Mouse (Mus musculus): ENCODE results near the gene Glg1.
"Not testable (repeated sequence)": the region's sequence is repeated elsewhere in the genome, so short reads cannot be mapped to it uniquely, and the experiment has no call there.

Glg1 gene

DNA sequence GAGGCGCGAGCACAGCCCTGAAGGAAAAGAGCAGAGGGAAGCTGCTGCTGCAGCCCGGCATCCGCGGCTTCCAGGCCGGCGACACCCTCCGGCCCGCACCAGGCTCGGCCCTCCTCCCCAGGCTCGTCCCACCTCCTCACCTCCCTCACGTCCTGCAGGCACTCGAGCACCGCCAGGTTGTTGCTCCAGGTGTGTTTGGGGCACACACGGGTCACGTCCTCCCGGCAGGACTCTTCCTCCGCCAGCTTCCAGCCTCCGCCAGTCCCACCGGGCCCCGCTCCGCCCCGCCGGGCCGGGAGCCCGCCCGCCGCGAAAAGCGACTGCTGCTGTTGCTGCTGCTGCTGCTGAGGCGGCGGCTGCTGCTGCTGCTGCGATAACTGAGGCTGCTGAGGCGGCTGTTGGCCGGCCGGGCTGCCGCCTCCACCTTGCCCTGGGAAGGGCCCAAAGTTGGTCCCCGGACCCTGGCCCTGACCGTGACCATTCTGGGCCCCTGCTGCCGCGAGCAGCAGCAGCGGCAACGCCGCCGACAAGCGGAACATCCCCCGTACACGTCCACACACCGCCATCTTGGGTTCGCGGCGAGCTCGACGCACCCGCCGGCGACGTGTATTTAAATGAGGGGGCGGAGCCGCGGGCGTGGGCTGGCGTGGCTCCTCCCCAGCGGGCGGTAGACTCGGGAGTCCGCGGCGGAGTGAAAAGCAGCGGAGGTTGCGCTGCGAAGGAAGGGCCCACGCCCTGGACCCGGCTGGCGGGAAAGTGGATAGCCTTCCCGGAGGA, at the start of gene Glg1:
Glg1 (minus strand) TSS at position 586 of the 777 bp plus-strand sequence.
- peak; percentile 93 for DNase-seq (ENCODE audit: low read depth, low spot score)
- Histone ChIP-seq H3K27me3 (ENCODE audit: control insufficient read depth, insufficient read depth, low read length, poor library complexity, severe bottlenecking) (no peaks in the 10 kb centered on the region), H3K36me3 (ENCODE audit: control insufficient read depth, insufficient read depth, low read length, poor library complexity, severe bottlenecking) (no peaks in the 10 kb centered on the region)

DNA sequence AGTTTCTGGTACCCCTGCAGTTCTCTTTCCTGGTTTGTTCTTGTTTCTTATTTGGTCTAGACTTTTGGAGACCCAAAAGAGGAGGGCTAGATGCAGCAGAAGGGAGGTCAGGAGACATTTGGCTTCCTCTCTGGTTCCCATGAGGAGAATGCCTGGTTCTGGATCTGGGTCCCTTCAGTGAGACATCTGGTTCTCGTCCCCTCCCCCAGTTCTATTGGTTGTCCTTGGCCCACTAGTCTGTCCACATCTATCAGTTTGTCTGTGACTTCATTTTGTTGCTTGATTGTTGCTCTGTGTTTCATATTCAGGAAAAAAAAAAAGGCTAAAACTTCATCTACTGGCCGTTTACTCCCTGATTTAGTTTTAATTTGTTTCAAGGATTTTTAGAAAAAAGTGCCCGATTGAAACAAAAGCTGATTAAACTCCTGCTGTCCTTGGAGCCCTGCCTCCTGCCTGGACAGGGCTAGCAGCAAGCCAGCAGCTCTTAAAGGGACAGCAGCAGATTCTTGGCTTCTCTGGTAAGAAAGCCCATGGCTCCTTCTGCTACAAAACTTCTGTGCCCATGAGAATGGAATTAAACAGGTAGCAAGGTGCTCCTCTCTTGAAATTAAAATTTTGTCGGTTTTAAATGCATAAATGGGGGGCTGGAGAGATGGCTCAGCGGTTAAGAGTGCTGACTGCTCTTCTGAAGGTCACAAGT, 46.2 kb upstream of the Glg1 start:
- DNase-seq (ENCODE audit: low read depth, low spot score) = no peak
- H3K36me3 ChIP-seq (ENCODE audit: control insufficient read depth, insufficient read depth, low read length, poor library complexity, severe bottlenecking) = no peaks in the 10 kb centered on the region
- no peaks in the 10 kb centered on the region for H3K27me3 ChIP-seq (ENCODE audit: control insufficient read depth, insufficient read depth, low read length, poor library complexity, severe bottlenecking)

DNA sequence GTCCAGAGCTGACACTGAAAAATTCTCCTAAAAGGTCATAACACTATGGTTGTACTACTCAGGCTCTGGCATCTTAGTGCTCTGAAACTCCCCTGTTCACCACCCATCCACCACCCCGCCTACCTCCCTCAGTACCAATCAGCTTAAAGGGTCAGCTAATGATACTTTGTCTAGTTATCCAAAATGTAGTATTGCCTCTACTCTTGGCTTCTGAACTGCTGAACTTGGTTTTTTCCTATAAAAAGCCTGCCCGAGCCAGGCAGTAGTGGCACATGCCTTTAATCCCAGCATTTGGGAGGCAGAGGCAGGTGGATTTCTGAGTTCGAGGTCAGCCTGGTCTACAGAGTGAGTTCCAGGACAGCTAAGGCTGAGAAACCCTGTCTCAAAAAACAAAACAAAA, 45.3 kb upstream of the Glg1 start:
- no peak for DNase-seq (ENCODE audit: low read depth, low spot score)
- Histone ChIP-seq H3K36me3 (ENCODE audit: control insufficient read depth, insufficient read depth, low read length, poor library complexity, severe bottlenecking) (no peaks in the 10 kb centered on the region), H3K27me3 (ENCODE audit: control insufficient read depth, insufficient read depth, low read length, poor library complexity, severe bottlenecking) (no peaks in the 10 kb centered on the region)

DNA sequence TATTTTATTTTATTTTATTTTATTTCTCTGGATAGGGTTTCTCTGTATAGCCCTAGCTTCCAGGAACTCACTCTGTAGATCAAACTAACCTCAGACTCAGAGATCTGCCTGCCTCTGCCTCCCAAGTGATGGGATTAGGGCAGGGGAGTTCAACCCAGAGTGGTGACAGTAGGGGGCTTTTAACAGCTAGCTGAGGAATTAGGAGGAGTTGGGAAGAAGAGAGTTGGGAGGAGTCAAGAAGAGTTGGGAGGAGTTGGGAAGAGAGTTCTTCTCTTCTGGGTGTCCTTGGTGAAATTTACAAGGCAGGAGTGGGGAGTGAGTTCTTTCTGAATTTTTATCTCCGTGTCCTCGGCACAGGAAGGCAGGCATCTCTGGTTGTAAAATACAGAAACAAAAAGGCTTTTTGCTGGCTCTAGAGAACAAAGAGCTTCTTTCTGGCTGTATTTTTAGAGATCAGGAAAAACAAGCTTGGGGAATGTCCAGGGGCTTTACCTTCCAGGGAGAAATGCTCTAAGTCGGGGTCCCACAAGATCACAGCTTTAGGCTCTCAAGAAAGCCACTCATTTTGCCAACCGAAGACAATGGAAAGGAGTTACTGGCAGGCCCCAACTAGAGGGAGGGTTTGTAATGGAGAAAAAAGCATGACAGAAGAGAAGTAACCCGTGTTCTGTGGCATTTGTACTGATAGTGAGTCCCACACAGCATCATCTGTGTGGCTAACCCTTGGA, 44.2 kb upstream of the Glg1 start:
- not testable (repeated sequence) for H3K27me3 ChIP-seq (ENCODE audit: control insufficient read depth, insufficient read depth, low read length, poor library complexity, severe bottlenecking); H3K36me3 ChIP-seq (ENCODE audit: control insufficient read depth, insufficient read depth, low read length, poor library complexity, severe bottlenecking); DNase-seq (ENCODE audit: low read depth, low spot score)

DNA sequence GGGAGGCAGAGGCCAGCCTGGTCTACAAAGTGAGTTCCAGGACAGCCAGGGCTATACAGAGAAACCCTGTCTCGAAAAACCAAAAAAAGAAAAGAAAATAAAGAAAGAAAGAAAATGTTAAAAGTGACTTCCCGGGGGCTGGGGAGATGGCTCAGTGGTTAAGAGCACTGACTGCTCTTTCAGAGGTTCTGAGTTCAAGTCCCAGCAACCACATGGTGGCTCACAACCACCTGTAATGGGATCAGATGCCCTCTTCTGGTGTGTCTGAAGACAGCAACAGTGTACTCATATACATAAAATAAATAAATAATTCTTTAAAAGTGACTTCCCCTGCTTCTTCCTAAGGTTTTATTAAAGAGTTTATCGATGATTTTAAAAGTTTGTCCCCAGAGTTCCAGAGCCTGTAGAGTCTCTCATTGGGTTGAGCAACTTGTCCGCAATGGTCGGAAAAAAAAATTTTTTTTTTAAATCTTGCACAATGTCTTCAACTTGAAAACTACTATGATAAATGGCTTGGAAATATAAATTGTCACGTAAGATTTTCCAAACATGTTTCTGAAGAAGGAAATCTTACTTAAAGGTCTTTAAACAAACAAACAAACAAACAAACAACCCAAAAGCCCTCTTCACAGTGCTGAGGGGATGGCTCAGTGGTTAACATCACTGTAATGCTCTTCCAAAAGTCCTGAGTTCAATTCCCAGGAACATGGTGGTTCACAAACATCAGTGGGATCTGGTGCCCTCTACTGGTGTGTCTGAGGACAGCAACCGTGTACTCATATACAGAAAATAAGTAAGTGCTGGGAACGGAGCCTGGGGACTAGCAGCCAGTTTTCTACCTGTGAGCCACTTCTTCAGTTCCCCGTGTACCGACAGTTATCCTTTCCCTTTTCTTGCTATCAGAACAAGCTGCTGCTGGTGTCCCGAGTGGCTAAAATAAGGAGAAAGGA, 41.9 kb upstream of the Glg1 start:
- no peaks in the 10 kb centered on the region for H3K27me3 ChIP-seq (ENCODE audit: control insufficient read depth, insufficient read depth, low read length, poor library complexity, severe bottlenecking)
- DNase-seq (ENCODE audit: low read depth, low spot score) = peak; percentile 38
- H3K36me3 ChIP-seq (ENCODE audit: control insufficient read depth, insufficient read depth, low read length, poor library complexity, severe bottlenecking) = 0 out of 2 replicates have a peak, but pooled peaks cover 2% of the 10 kb centered on the region

DNA sequence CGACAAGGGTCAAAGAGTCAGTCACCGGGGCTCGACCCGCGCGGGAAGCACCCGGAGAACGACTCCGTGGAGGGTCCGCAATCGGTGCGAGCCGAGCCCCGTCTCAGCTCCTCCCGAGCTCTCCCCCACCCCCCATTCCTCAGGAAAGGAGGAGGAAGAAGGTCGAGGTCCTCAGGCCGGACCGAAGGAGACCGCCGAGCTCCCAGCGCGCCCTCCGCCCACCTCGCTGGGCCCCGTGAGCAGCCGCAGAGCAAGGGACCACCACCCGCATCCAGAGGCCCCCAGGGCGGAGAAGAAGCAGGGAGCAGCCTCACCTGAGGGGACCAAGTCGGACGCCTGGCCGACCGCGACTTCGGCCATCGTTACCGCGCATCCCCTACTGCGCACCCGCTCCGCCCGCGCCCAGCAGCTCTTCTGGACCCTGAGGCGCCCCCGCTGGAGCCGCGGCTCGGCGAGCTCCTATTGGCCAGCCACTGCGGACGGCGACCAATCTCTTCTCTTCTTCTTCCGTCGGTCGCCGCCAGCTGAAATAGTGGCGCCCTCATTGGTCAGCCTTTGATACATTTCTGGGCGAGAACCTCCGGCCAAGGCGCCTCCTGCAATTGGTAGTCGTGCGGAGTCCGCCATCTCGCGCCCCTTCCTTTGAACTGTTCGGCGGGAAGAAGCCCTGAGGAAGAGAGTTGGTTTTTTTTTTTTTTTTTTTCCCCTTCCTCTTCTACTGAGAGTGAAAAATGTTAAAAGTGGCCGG, 41.0 kb upstream of the Glg1 start, which contains the start of gene Rfwd3:
Rfwd3 (minus strand) TSS at position 402 of the 748 bp plus-strand sequence.
- H3K36me3 ChIP-seq (ENCODE audit: control insufficient read depth, insufficient read depth, low read length, poor library complexity, severe bottlenecking) = peaks cover 4% of the 10 kb centered on the region; the same call in 1 of the 2 replicates
- no peaks in the 10 kb centered on the region for H3K27me3 ChIP-seq (ENCODE audit: control insufficient read depth, insufficient read depth, low read length, poor library complexity, severe bottlenecking)
- DNase-seq (ENCODE audit: low read depth, low spot score) = peak; percentile 98

DNA sequence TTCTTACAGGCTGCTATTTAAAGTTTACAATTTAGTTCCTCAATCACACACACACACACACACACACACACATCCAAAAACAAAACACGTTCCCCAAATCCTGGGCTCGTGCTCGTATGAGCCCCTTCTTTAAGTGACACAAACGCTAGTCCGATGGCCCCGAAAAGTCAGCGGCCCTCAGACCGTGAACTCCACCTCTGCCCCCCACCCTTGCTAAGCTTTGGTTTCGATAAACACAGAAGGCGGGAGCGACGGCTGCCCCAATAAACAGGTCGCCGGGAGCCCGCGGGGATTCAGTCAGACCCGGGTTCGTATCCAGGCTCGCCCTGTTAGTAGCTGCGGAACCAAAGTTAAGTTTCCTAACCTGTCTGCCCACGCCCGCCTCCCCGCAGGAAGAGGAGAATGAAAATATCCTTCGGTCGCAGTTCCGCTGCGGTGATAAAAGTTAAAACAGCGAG, 40.4 kb upstream of the Glg1 start:
- no peaks in the 10 kb centered on the region for H3K27me3 ChIP-seq (ENCODE audit: control insufficient read depth, insufficient read depth, low read length, poor library complexity, severe bottlenecking)
- peaks cover 5% of the 10 kb centered on the region; the same call in 1 of the 2 replicates for H3K36me3 ChIP-seq (ENCODE audit: control insufficient read depth, insufficient read depth, low read length, poor library complexity, severe bottlenecking)
- DNase-seq (ENCODE audit: low read depth, low spot score) = peak; percentile 76

DNA sequence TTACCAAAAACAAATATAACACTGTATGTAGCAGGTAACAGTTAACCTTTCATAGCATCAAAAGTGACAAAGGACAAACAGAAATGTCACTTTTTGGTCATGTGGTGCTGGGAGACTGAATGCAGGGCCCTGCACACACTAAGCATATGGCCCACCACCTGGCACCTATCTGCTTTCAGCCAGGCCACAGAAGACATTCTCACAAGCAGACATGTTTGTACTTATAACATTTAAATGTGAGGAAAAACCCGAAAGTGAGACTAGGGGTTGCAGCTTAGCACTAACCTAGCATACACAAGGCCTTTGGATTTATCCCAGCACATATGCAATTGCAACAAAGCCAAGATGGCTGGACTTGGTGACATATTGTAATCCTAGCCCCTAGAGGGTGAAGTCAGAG, 39.0 kb upstream of the Glg1 start:
- no peak for DNase-seq (ENCODE audit: low read depth, low spot score)
- peaks cover 5% of the 10 kb centered on the region; the same call in 1 of the 2 replicates for H3K36me3 ChIP-seq (ENCODE audit: control insufficient read depth, insufficient read depth, low read length, poor library complexity, severe bottlenecking)
- no peaks in the 10 kb centered on the region for H3K27me3 ChIP-seq (ENCODE audit: control insufficient read depth, insufficient read depth, low read length, poor library complexity, severe bottlenecking)

DNA sequence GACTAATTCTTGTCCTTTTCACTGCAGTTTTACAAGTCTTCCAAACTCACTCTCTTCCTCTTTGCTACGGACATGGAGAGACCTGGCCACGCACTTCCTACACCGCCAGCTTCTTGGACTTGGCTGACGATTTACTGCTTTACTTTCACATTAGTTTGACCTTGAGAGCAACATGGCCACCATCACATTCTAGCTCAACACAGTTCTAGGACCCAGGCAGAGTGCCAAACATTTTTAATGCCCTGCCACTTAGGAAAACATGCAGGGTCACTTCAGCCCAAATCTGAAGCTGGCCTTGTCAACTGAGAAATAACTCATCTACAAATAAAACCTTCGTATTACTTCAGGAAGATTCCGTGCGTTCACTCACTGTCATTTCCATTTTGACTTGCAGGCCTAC, 32.7 kb upstream of the Glg1 start:
- Histone ChIP-seq H3K36me3 (ENCODE audit: control insufficient read depth, insufficient read depth, low read length, poor library complexity, severe bottlenecking) (peaks cover 16% of the 10 kb centered on the region), H3K27me3 (ENCODE audit: control insufficient read depth, insufficient read depth, low read length, poor library complexity, severe bottlenecking) (no peaks in the 10 kb centered on the region)
- no peak for DNase-seq (ENCODE audit: low read depth, low spot score)

DNA sequence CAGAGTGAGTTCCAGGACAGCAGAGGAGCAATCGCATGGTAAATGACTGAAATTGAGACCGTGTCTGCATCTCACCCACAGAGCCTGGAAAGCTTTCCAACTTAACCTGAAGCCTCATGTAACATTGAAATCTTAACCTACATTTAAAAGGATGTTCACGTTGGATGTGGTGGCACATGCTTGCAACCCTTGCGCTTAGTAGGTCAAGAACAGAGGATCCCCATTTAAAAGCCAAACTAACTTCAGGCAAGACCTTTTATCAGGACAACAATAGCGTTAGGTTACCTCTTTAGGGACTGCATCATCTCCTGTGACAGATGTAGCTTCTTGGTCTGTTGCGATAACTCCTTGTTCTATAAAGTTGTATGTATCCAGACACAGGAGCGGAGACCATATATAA, 31.6 kb upstream of the Glg1 start:
- H3K27me3 ChIP-seq (ENCODE audit: control insufficient read depth, insufficient read depth, low read length, poor library complexity, severe bottlenecking) = no peaks in the 10 kb centered on the region
- no peak for DNase-seq (ENCODE audit: low read depth, low spot score)
- H3K36me3 ChIP-seq (ENCODE audit: control insufficient read depth, insufficient read depth, low read length, poor library complexity, severe bottlenecking) = peaks cover 16% of the 10 kb centered on the region

DNA sequence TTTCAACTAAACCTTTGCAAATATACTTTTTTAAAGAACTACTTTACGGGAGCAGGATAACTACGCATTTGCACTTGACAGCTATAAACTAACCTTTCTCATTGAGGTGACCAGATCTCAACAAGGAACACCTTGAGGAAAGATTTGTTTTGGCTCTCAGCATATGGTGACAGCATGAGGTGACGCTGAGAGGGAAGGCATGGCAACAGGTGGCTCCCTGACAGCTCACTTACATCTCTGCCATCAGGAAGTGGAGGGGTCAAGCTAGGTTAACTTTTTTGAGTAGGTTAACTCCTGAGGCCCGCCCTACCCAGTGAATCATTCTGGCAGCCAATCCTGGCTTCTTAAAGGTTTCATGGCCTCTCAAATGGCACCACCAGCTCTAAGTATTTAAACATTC, 26.6 kb upstream of the Glg1 start:
- H3K36me3 ChIP-seq (ENCODE audit: control insufficient read depth, insufficient read depth, low read length, poor library complexity, severe bottlenecking) = peaks cover 18% of the 10 kb centered on the region
- no peak for DNase-seq (ENCODE audit: low read depth, low spot score)
- H3K27me3 ChIP-seq (ENCODE audit: control insufficient read depth, insufficient read depth, low read length, poor library complexity, severe bottlenecking) = no peaks in the 10 kb centered on the region

DNA sequence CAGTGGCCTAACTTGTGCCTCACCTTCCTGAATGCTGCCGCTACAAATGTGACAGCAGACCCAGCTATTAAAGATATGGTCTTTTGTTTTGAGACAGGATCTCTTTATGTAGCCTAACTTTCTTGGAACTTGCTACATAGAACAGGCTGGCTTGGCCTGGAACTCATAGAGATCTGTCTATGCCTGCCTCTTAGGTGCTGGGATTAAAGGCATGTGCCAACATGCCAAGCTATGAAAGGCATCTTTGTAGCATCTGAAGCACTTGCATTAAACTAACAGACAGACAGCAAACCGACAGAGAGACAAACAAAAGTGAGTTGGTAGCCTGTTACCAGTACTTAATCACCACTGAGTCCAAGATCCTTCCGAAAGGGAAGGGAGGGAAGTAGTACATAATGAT, 23.1 kb upstream of the Glg1 start:
- Histone ChIP-seq H3K27me3 (ENCODE audit: control insufficient read depth, insufficient read depth, low read length, poor library complexity, severe bottlenecking) (no peaks in the 10 kb centered on the region), H3K36me3 (ENCODE audit: control insufficient read depth, insufficient read depth, low read length, poor library complexity, severe bottlenecking) (peaks cover 17% of the 10 kb centered on the region)
- no peak for DNase-seq (ENCODE audit: low read depth, low spot score)

DNA sequence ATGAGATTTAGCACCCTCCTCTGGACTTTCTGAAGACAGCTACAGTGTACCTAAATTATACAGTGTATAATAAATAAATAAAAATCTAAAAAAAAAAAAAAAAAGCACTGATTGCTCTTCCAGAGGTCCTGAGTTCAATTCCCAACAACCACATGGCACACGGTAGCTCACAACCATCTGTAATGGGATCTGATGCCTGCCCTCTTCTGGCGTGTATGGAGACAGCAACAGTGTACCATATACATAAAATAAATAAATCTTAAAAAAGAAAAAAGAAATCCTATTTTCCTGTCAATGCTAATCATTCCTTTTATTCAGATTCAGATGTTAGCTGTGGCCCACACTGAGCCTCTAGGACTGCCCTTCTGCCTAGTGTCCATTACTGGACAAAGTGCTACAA, 9.3 kb upstream of the Glg1 start:
- H3K36me3 ChIP-seq (ENCODE audit: control insufficient read depth, insufficient read depth, low read length, poor library complexity, severe bottlenecking) = 0 out of 2 replicates have a peak, but pooled peaks cover 2% of the 10 kb centered on the region
- no peak for DNase-seq (ENCODE audit: low read depth, low spot score)
- no peaks in the 10 kb centered on the region for H3K27me3 ChIP-seq (ENCODE audit: control insufficient read depth, insufficient read depth, low read length, poor library complexity, severe bottlenecking)

Measured in splenic B cell, adult 2 months (primary cell).